Mouse (Mus musculus): Measurements from ENCODE around the gene Gm42906. TPM values are rescaled to one million over a fixed set of nuclear protein-coding genes. Genes with fewer than 3 reads are reported as not detected.
A peak's percentile ranks its signal among the peaks of the same experiment; 100 is the strongest.

Gene Gm42906
- polyA plus RNA-seq, 2 experiments = not detected

- H3K4me1 ChIP-seq (ENCODE audit: control insufficient read depth, insufficient read depth, low read length) = no peaks in the 10 kb centered on the region
- no peaks in the 10 kb centered on the region for H3K36me3 ChIP-seq (ENCODE audit: control insufficient read depth, insufficient read depth, low read length)
- no peak overlapping the region for H3K9ac ChIP-seq (ENCODE audit: low read depth, low read length, severe bottlenecking)
- H3K27me3 ChIP-seq (ENCODE audit: control insufficient read depth, insufficient read depth, low read length) = no peaks in the 10 kb centered on the region
- WGBS = 86% methylated on average over 5 of the region's 5 CpGs
- no peak overlapping the region for H3K27ac ChIP-seq (replicated peaks; ENCODE audit: low read depth, low read length)
- no peak for TF ChIP-seq POLR2A (IDR thresholded peaks at IDR 0.05; ENCODE audit: borderline replicate concordance, extremely low read depth, insufficient read depth, insufficient read length)
- H3K4me3 ChIP-seq (replicated peaks; ENCODE audit: low read length) = no peak overlapping the region
- no peak for DNase-seq (ENCODE audit: low spot score)
- H3K4me2 ChIP-seq (replicated peaks; ENCODE audit: low read depth, low read length, severe bottlenecking) = no peak overlapping the region
- ATAC-seq (ENCODE audit: low FRiP score, low read depth) = no peak
- no peaks in the 10 kb centered on the region for H3K9me3 ChIP-seq (ENCODE audit: control insufficient read depth, low read length)
Measured at GRCm38 (mm10) chr5:151245571-151245970, 182.4 kb downstream of the Gm42906 start.

- no peak overlapping the region for H3K4me3 ChIP-seq (replicated peaks; ENCODE audit: low read length)
- no peaks in the 10 kb centered on the region for H3K27me3 ChIP-seq (ENCODE audit: control insufficient read depth, insufficient read depth, low read length)
- H3K27ac ChIP-seq (replicated peaks; ENCODE audit: low read depth, low read length) = no peak overlapping the region
- DNase-seq (ENCODE audit: low spot score) = no peak
- no peak for TF ChIP-seq POLR2A (IDR thresholded peaks at IDR 0.05; ENCODE audit: borderline replicate concordance, extremely low read depth, insufficient read depth, insufficient read length)
- H3K4me1 ChIP-seq (ENCODE audit: control insufficient read depth, insufficient read depth, low read length) = 0 out of 2 replicates have a peak, but pooled peaks cover 2% of the 10 kb centered on the region
- H3K36me3 ChIP-seq (ENCODE audit: control insufficient read depth, insufficient read depth, low read length) = no peaks in the 10 kb centered on the region
- no peak overlapping the region for H3K4me2 ChIP-seq (replicated peaks; ENCODE audit: low read depth, low read length, severe bottlenecking)
- no peak overlapping the region for H3K9ac ChIP-seq (ENCODE audit: low read depth, low read length, severe bottlenecking)
- no peak for ATAC-seq (ENCODE audit: low FRiP score, low read depth)
- H3K9me3 ChIP-seq (ENCODE audit: control insufficient read depth, low read length) = no peaks in the 10 kb centered on the region
- 71% methylated on average over 9 of the region's 9 CpGs for WGBS
Measured at GRCm38 (mm10) chr5:151238730-151239129, 189.2 kb downstream of the Gm42906 start.

- Histone ChIP-seq H3K36me3 (ENCODE audit: control insufficient read depth, insufficient read depth, low read length) (no peaks in the 10 kb centered on the region), H3K27me3 (ENCODE audit: control insufficient read depth, insufficient read depth, low read length) (peaks cover 10% of the 10 kb centered on the region; the same call in 1 of the 2 replicates), H3K4me2 (replicated peaks; ENCODE audit: low read depth, low read length, severe bottlenecking) (no peak overlapping the region), H3K9ac (ENCODE audit: low read depth, low read length, severe bottlenecking) (no peak overlapping the region), H3K4me1 (ENCODE audit: control insufficient read depth, insufficient read depth, low read length) (peaks cover 10% of the 10 kb centered on the region; the same call in 1 of the 2 replicates), H3K9me3 (ENCODE audit: control insufficient read depth, low read length) (no peaks in the 10 kb centered on the region), H3K27ac (replicated peaks; ENCODE audit: low read depth, low read length) (no peak overlapping the region), H3K4me3 (replicated peaks; ENCODE audit: low read length) (no peak overlapping the region)
- ATAC-seq (ENCODE audit: low FRiP score, low read depth) = no peak
- DNase-seq (ENCODE audit: low spot score) = no peak
- TF ChIP-seq POLR2A (IDR thresholded peaks at IDR 0.05; ENCODE audit: borderline replicate concordance, extremely low read depth, insufficient read depth, insufficient read length) = no peak
- 82% methylated on average over 5 of the region's 5 CpGs for WGBS
Measured at GRCm38 (mm10) chr5:151236411-151236810, 191.6 kb downstream of the Gm42906 start.

GRCm38 (mm10) chr5:151233400-151234031 lies 194.4 kb downstream of the Gm42906 start, which contains the start of gene Stard13:
TSS of gene Stard13 (minus strand) at chr5:151233836.
- DNase-seq (ENCODE audit: low spot score) (peak; percentile 35), ATAC-seq (ENCODE audit: low FRiP score, low read depth) (peak; percentile 66)
- Histone ChIP-seq H3K4me1 (ENCODE audit: control insufficient read depth, insufficient read depth, low read length) (peaks cover 10% of the 10 kb centered on the region; the same call in 1 of the 2 replicates), H3K36me3 (ENCODE audit: control insufficient read depth, insufficient read depth, low read length) (no peaks in the 10 kb centered on the region), H3K9me3 (ENCODE audit: control insufficient read depth, low read length) (no peaks in the 10 kb centered on the region), H3K27ac (replicated peaks; ENCODE audit: low read depth, low read length) (no peak within 1 kb of the TSS), H3K9ac (ENCODE audit: low read depth, low read length, severe bottlenecking) (peak within 1 kb of the TSS; percentile 75), H3K27me3 (ENCODE audit: control insufficient read depth, insufficient read depth, low read length) (peaks cover 10% of the 10 kb centered on the region; the same call in 1 of the 2 replicates), H3K4me3 (replicated peaks; ENCODE audit: low read length) (peak within 1 kb of the TSS; percentile 56), H3K4me2 (replicated peaks; ENCODE audit: low read depth, low read length, severe bottlenecking) (peak within 1 kb of the TSS; percentile 97)
- WGBS = under 1% methylated on average over 48 of the region's 49 CpGs
- no peak for TF ChIP-seq POLR2A (IDR thresholded peaks at IDR 0.05; ENCODE audit: borderline replicate concordance, extremely low read depth, insufficient read depth, insufficient read length)

- no peaks in the 10 kb centered on the region for H3K36me3 ChIP-seq (ENCODE audit: control insufficient read depth, insufficient read depth, low read length)
- no peak overlapping the region for H3K27ac ChIP-seq (replicated peaks; ENCODE audit: low read depth, low read length)
- H3K4me2 ChIP-seq (replicated peaks; ENCODE audit: low read depth, low read length, severe bottlenecking) = peak overlapping the region; percentile 97
- ATAC-seq (ENCODE audit: low FRiP score, low read depth) (0 out of 2 replicates have a peak, but pooled peaks have one; percentile 7), DNase-seq (ENCODE audit: low spot score) (no peak)
- no peaks in the 10 kb centered on the region for H3K9me3 ChIP-seq (ENCODE audit: control insufficient read depth, low read length)
- peak overlapping the region; percentile 56 for H3K4me3 ChIP-seq (replicated peaks; ENCODE audit: low read length)
- no peak for TF ChIP-seq POLR2A (IDR thresholded peaks at IDR 0.05; ENCODE audit: borderline replicate concordance, extremely low read depth, insufficient read depth, insufficient read length)
- peaks cover 10% of the 10 kb centered on the region; the same call in 1 of the 2 replicates for H3K4me1 ChIP-seq (ENCODE audit: control insufficient read depth, insufficient read depth, low read length)
- H3K27me3 ChIP-seq (ENCODE audit: control insufficient read depth, insufficient read depth, low read length) = peaks cover 10% of the 10 kb centered on the region; the same call in 1 of the 2 replicates
- H3K9ac ChIP-seq (ENCODE audit: low read depth, low read length, severe bottlenecking) = peak overlapping the region; percentile 75; the same call in 1 of the 2 replicates
- 20% methylated on average over 12 of the region's 13 CpGs for WGBS
Measured at GRCm38 (mm10) chr5:151232576-151233299, 195.2 kb downstream of the Gm42906 start.
